Mouse (Mus musculus) stomach, embryonic 15.5 days (tissue): ENCODE results near the gene Gm20661. TPM values are rescaled to one million over a fixed set of nuclear protein-coding genes. Genes with fewer than 3 reads are reported as not detected.
A peak's percentile ranks its signal among the peaks of the same experiment; 100 is the strongest.

Experiments used
- ATAC-seq: fragments of 200-750 bp; cut with Nextera tagmentation; 2 replicates; pipeline ENCODE4 v1.8.0; 2017; ENCODE audit warnings: low read depth, moderate number of reproducible peaks, moderate TSS enrichment; ENCODE audit not compliant: insufficient read depth, low FRiP score
- H3K27ac ChIP-seq: fragments of 300-500 bp; sonication (generic); 2 replicates; pipeline ENCODE4 v1.5.1; 2015; ENCODE audit warnings: mild to moderate bottlenecking, inconsistent platforms
- H3K27me3 ChIP-seq: fragments of 300-500 bp; sonication (generic); replicated peaks from 2 replicates; pipeline ENCODE4 v1.6.1; 2015; ENCODE audit warnings: inconsistent platforms
- H3K36me3 ChIP-seq: fragments of 300-500 bp; sonication (generic); 2 replicates; pipeline ENCODE4 v1.6.1; 2015; ENCODE audit warnings: inconsistent platforms
- H3K4me1 ChIP-seq: fragments of 300-500 bp; sonication (generic); 2 replicates; pipeline ENCODE4 v1.6.1; 2015; ENCODE audit warnings: inconsistent platforms
- H3K4me2 ChIP-seq: fragments of 300-500 bp; sonication (generic); 2 replicates; pipeline ENCODE4 v1.6.1; 2015; ENCODE audit warnings: mild to moderate bottlenecking, inconsistent platforms
- H3K4me3 ChIP-seq: fragments of 300-500 bp; sonication (generic); replicated peaks from 2 replicates; pipeline ENCODE4 v1.5.1; 2015; ENCODE audit warnings: inconsistent platforms
- H3K9ac ChIP-seq: fragments of 300-500 bp; sonication (generic); 2 replicates; pipeline ENCODE4 v1.6.1; 2015; ENCODE audit warnings: inconsistent platforms
- H3K9me3 ChIP-seq: fragments of 300-500 bp; sonication (generic); 2 replicates; pipeline ENCODE4 v1.6.1; 2016; ENCODE audit warnings: inconsistent platforms
- WGBS: fragments of 180-500 bp; shearing (Covaris S2); methylation state at CpG from one replicate; pipeline ENCODE4 v1.1.7; 2015; 5-methylcytosine and 5-hydroxymethylcytosine counted together
- polyA plus RNA-seq: library from polyadenylated mRNA; unstranded; fragments of >200 nt; fragmentation: Nextera tagmentation; extraction: Ambion mirVana; gene quantifications from 2 replicates; pipeline ENCODE4 v1.2.1, GENCODE M21; 2015

Gene Gm20661
- 6.1 and 6.9 TPM in 2 replicates for polyA plus RNA-seq

DNA sequence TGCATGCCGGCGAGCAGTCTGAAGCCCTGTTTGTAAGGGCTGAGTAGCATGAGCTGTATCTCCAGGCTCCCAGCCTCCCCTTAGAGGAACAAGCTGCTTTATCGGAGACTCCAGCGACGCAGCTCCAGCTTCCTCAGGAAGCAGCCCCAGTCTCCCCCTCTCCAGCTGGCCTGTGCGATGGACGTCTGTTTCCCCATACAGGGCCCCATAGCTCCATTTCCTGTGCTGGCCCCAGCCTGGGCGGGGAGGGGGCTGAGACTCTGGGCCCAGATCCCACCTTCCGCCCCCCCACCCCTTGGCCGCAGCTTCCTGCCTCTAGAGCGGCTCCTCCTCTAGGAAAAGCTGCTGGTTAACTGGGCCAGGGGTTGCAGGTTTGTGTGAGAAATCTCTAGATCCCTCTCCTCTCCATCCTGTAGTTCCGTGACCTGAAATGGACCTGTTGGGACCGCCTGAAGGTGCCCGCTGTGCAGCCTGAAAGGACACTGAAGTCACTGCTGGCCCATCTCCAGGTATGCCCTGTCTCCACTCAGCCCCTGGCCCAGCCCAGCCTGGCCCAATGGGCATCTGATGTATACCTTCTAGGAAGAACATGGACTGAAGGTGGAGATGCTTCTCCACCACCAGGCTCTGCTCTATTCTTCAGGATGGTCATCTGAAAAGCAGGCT is at the start of gene Gm20661:
Gene Gm20661 (plus strand): TSS at position 378 of the 666 bp plus-strand sequence.
- peak; percentile 77 for ATAC-seq
- Histone ChIP-seq H3K4me1 (peaks cover 41% of the 10 kb centered on the region), H3K27me3 (no peaks in the 10 kb centered on the region), H3K4me3 (peak within 1 kb of the TSS; percentile 77), H3K9me3 (no peaks in the 10 kb centered on the region), H3K27ac (peak within 1 kb of the TSS; percentile 100), H3K9ac (peak within 1 kb of the TSS; percentile 65; the same call in 1 of the 2 replicates), H3K36me3 (no peaks in the 10 kb centered on the region), H3K4me2 (peak within 1 kb of the TSS; percentile 81)
- WGBS = 14% methylated on average over 14 of the region's 14 CpGs

DNA sequence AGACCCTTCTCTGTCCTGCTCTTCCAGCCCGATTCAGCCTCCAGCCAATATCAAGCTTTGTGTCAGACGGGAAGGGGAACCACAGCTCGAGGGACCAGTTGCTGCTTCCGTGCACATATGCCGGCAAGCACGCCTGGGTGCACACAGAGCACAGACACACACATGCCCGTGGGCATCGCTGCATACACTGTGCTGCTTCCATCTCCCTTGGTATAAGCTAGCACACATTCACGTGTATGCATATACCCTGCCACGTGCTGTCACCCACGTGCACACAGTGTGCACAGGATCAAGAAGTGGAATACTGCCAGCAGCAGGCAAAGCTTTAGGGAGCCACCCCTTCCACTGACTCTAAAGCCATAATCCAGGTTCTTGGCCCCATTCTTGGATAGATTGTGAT is 48.7 kb upstream of the Gm20661 start:
- Histone ChIP-seq H3K9me3 (no peaks in the 10 kb centered on the region), H3K4me3 (no peak overlapping the region), H3K36me3 (no peaks in the 10 kb centered on the region), H3K4me2 (no peak overlapping the region), H3K27ac (no peak overlapping the region), H3K27me3 (peaks cover 24% of the 10 kb centered on the region), H3K9ac (no peak overlapping the region), H3K4me1 (peaks cover 16% of the 10 kb centered on the region)
- WGBS = 83% methylated on average over 11 of the region's 11 CpGs
- no peak for ATAC-seq

DNA sequence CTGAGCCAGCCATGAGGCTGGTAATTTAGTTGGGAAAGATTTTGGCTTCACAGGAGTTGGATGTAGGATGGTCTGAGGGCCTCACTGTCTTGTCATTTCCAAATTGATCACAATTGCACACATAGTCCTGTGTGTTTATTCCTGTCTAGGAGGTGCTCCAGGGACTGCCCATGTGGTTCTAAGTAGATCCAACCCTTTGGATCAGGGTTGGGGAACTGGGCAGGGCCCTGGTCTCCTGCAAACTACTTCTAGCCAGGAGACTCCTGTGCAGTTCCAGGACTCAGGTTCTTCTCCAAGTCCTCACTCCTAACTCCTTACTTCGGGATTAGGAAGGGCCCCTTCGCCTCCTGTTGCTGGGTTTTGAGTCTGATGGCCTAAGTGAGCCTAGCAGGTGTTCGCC is 47.5 kb upstream of the Gm20661 start, which contains the start of gene Camkv:
Gene Camkv (plus strand): TSS at position 301 of the 400 bp plus-strand sequence.
- no peak for ATAC-seq
- H3K27me3 ChIP-seq = peaks cover 24% of the 10 kb centered on the region
- H3K4me2 ChIP-seq = peak within 1 kb of the TSS; percentile 92
- no peaks in the 10 kb centered on the region for H3K9me3 ChIP-seq
- WGBS = 13% methylated on average over 3 of the region's 3 CpGs
- no peaks in the 10 kb centered on the region for H3K36me3 ChIP-seq
- peak within 1 kb of the TSS; percentile 35; the same call in 1 of the 2 replicates for H3K9ac ChIP-seq
- H3K27ac ChIP-seq = no peak within 1 kb of the TSS
- peak within 1 kb of the TSS; percentile 47 for H3K4me3 ChIP-seq
- peaks cover 16% of the 10 kb centered on the region for H3K4me1 ChIP-seq

DNA sequence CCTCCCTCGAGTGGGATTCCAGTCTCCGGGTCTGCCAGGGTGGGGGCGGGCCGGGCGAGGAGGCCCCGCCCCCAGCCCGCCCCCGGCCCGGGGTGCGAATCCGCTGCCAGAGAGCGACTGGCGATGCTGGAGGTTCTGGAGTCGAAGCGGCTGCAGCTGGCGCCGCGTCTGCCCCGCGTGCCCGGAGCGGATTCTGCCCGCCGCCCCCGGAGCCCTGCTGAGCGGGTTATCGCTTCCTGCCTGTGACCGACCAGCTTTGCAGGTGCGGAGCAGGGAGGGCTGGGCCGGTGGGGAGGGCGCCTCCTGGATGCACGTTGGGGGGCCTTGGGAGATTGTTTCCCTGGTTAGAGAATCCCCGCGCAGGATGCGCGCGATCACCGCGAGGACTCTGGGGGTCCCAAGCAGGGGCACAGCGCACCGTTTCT is 47.1 kb upstream of the Gm20661 start:
- peaks cover 16% of the 10 kb centered on the region for H3K4me1 ChIP-seq
- H3K4me3 ChIP-seq = peak overlapping the region; percentile 47
- H3K9me3 ChIP-seq = no peaks in the 10 kb centered on the region
- H3K9ac ChIP-seq = peak overlapping the region; percentile 35; the same call in 1 of the 2 replicates
- ATAC-seq = no peak
- H3K27ac ChIP-seq = no peak overlapping the region
- under 1% methylated on average over 41 of the region's 41 CpGs for WGBS
- H3K4me2 ChIP-seq = peak overlapping the region; percentile 92
- H3K27me3 ChIP-seq = peaks cover 24% of the 10 kb centered on the region
- no peaks in the 10 kb centered on the region for H3K36me3 ChIP-seq

DNA sequence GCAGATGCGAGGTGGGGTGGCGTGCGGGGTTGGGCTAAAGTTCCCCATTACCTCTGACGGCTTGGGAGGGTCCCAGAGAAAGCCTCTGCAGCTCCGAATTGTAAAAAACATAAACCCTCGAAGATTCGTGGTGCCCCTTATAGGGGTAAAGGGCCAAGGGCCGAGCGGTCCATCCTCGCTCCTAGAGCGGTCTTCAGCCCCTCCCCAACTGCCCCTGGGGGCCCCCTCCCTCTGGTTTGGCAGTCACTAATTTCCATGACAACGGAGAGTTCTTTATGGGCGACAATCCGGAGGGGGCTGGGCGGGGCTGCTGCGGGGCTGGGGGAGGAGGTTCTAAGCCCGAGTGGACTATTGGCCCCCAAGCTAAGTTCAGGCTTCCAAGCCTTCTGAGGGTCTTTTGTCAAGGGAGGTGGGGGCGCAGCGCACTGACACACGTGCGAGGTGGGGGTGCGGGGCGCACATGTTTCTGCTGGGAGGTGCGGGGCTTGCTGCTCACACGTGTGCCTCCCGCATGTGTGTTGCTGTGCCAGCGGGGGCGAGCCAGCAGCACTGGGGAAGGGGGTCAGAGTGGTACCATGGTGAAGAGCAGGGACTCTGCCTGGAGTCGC is 46.5 kb upstream of the Gm20661 start:
- Histone ChIP-seq H3K4me3 (peak overlapping the region; percentile 47), H3K27me3 (peaks cover 24% of the 10 kb centered on the region), H3K4me1 (peaks cover 16% of the 10 kb centered on the region), H3K9ac (no peak overlapping the region), H3K36me3 (no peaks in the 10 kb centered on the region), H3K4me2 (peak overlapping the region; percentile 92), H3K27ac (no peak overlapping the region), H3K9me3 (no peaks in the 10 kb centered on the region)
- no peak for ATAC-seq
- WGBS = 4% methylated on average over 29 of the region's 29 CpGs

DNA sequence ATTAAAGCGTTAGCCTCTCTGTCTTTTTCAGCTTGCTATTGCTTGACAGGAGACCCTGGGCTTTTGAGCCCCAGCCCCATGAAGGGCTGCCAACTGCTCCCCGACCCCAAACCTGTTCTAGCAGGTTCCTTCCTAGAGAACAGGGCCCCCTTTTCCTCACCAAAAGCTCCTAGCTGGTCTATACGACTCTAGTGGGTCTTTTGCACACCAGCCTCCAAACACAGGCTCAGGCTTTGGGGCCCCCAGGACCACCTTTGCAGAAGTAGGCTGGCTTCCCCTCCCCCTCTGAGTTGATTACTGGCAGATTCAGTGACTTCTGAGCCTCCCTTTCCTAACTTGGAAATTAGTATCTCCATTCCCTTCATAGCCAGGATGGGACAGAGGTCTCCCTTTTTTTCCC is 46.0 kb upstream of the Gm20661 start:
- Histone ChIP-seq H3K9me3 (no peaks in the 10 kb centered on the region), H3K4me2 (peak overlapping the region; percentile 92), H3K4me3 (no peak overlapping the region), H3K9ac (no peak overlapping the region), H3K27me3 (peaks cover 24% of the 10 kb centered on the region), H3K27ac (no peak overlapping the region), H3K36me3 (no peaks in the 10 kb centered on the region), H3K4me1 (peaks cover 16% of the 10 kb centered on the region)
- 27% methylated on average over 3 of the region's 3 CpGs for WGBS
- ATAC-seq = no peak

DNA sequence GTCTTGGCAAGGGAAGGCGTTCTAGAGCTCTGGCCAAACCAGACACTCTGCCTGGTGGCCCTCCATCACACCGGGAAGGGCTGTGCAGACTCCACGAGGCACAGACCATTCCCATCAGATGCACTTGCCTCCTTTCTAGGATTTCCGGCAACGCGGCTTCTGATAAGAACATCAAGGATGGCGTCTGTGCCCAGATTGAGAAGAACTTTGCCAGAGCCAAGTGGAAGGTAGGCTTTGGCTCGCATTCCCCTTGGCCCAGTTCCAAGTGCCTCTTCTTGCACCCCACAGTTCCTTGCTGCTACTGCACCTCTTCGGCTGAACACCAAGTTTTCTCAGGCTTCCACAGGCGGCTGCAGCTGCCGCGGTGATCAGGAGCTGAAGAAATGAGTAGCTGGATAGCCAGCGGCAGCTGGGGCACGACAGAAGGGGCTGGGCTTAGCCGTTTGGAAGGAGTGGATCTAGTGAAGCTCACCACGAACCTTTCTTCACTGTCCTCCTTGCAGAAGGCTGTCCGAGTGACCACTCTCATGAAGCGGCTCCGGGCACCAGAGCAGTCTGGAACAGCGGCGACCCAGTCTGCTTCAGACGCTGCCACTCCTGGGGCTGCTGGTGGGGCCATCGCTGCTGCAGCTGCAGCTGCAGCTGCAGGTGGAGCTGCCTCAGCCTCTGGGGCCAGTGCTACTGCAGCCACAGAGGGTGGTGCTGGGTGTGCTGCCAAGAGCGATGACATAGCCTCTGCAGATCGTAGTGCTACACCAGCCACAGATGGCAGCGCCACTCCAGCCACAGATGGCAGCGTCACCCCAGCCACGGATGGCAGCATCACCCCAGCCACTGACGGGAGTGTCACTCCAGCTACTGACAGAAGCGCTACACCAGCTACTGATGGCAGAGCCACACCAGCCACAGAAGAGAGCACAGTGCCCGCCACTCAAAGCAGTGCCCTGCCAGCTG is 35.3 kb upstream of the Gm20661 start:
- ATAC-seq = no peak
- 84% methylated on average over 31 of the region's 31 CpGs for WGBS
- Histone ChIP-seq H3K9me3 (no peaks in the 10 kb centered on the region), H3K4me3 (no peak overlapping the region), H3K9ac (no peak overlapping the region), H3K27ac (no peak overlapping the region), H3K4me1 (peaks cover 9% of the 10 kb centered on the region), H3K36me3 (no peaks in the 10 kb centered on the region), H3K4me2 (no peak overlapping the region), H3K27me3 (no peaks in the 10 kb centered on the region)

DNA sequence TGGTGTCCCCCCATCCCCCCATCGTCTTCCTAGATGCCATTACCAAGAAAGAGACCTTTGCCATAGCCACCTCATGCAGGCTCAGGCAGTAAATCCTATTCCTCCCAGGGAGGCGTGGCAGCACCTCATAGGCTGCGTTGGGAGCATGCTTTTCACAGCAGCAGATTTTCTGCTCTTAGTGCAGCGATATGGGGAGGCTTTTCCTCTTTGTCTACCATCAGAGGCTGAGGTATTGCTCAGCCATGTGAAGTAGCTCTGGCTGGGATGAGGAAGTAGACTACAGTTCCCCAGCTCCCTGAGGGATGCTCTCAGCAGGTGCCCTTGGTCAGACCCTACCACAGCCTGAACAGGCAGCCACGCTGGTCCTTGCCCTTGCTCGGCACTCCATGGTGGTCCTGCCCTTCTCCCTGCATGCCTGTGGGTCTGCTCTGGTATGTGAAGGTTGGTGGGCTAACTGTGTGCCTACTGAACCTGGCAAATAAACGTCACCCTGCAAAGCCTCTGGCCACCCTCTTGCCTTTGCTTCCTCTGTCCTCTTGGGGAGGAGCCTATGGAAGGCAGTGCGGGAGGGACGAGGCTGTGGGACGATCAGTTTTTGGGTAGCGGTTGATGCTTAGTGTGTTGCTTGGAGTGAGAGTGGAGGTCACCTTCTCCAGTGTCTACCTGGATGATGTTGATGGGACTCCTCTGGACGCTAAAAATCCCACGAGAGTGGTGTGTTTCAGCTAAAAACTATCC is 33.5 kb upstream of the Gm20661 start:
- peaks cover 9% of the 10 kb centered on the region for H3K4me1 ChIP-seq
- no peak overlapping the region for H3K4me2 ChIP-seq
- no peaks in the 10 kb centered on the region for H3K36me3 ChIP-seq
- no peak overlapping the region for H3K9ac ChIP-seq
- WGBS = 76% methylated on average over 13 of the region's 13 CpGs
- H3K27ac ChIP-seq = no peak overlapping the region
- no peaks in the 10 kb centered on the region for H3K27me3 ChIP-seq
- H3K9me3 ChIP-seq = no peaks in the 10 kb centered on the region
- no peak overlapping the region for H3K4me3 ChIP-seq
- ATAC-seq = no peak

DNA sequence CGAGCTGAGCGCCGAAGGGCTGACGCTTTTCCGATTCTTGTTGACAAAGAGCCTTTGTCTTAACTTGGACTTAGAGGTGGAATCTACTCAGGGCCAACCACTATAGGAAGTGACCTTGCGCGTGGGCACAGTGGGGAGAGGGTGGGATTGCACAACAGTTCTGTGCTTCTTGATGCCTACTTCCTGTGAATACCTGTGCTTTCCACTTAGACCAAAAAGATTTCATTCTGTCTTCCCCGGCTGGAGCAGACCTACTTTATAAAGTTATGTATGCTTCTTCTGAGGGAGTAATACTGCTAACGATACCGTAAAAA is 33.0 kb upstream of the Gm20661 start, which contains the start of gene Traip:
Gene Traip (plus strand): TSS at position 215 of the 314 bp plus-strand sequence.
- Histone ChIP-seq H3K4me1 (peaks cover 9% of the 10 kb centered on the region), H3K9me3 (no peaks in the 10 kb centered on the region), H3K27ac (peak within 1 kb of the TSS; percentile 74; the same call in 1 of the 2 replicates), H3K4me2 (peak within 1 kb of the TSS; percentile 91), H3K36me3 (no peaks in the 10 kb centered on the region), H3K27me3 (no peaks in the 10 kb centered on the region), H3K4me3 (peak within 1 kb of the TSS; percentile 61), H3K9ac (peak within 1 kb of the TSS; percentile 60)
- WGBS = 86% methylated on average over 10 of the region's 10 CpGs
- no peak for ATAC-seq

DNA sequence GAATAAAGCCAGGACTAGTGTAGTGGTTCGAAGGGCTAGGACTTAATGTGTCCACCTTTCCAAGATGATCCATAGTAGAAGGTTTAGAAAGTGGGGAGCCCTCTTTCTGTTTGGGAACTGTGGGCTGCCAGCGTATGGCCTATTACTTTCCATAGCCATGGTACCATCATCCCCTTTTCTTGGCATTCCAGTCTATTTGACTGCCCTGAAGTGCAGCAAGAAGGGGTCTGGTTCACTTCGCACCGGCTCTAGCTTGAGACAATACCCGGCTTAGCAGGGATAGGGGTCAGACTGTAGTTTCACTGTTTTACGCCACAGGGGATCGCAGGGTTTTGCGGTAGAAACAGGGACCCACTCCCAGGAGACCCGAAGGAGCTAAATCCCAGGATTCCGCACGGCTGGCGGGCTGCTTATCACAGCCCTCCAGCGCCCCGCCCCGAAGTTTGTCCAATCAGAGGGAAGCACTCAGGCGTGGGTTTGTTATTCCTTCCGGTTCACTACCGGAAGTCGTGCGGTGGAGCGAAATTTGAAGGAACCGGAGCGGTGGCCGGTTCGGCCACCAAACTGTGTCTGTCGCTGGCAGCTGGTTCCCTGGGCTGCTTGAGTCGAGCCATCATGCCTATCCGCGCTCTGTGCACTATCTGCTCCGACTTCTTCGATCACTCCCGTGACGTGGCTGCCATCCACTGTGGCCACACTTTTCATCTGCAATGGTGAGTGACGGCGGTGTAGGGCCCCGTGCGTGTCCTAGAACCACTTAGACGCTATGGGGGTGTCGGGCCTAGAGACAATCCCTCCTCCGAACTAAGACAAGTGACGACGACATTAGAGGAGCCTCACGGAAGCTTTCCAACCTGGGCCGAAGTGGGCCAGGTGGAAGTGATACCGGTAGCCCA is 32.1 kb upstream of the Gm20661 start:
- H3K4me2 ChIP-seq = peak overlapping the region; percentile 91
- peaks cover 9% of the 10 kb centered on the region for H3K4me1 ChIP-seq
- H3K27me3 ChIP-seq = no peaks in the 10 kb centered on the region
- H3K36me3 ChIP-seq = no peaks in the 10 kb centered on the region
- peak overlapping the region; percentile 74; the same call in 1 of the 2 replicates for H3K27ac ChIP-seq
- H3K9me3 ChIP-seq = no peaks in the 10 kb centered on the region
- 13% methylated on average over 45 of the region's 45 CpGs for WGBS
- H3K4me3 ChIP-seq = peak overlapping the region; percentile 61
- peak; percentile 92 for ATAC-seq
- peak overlapping the region; percentile 60 for H3K9ac ChIP-seq
